Mouse (Mus musculus): ENCODE measurements around the gene Plpp3. TPM values are rescaled to one million over a fixed set of nuclear protein-coding genes. Genes with fewer than 3 reads are reported as not detected.
A peak's percentile ranks its signal among the peaks of the same experiment; 100 is the strongest.

The Plpp3 gene
- total RNA-seq, 1 experiment from 2014 or later, result 1.1 TPM

DNA sequence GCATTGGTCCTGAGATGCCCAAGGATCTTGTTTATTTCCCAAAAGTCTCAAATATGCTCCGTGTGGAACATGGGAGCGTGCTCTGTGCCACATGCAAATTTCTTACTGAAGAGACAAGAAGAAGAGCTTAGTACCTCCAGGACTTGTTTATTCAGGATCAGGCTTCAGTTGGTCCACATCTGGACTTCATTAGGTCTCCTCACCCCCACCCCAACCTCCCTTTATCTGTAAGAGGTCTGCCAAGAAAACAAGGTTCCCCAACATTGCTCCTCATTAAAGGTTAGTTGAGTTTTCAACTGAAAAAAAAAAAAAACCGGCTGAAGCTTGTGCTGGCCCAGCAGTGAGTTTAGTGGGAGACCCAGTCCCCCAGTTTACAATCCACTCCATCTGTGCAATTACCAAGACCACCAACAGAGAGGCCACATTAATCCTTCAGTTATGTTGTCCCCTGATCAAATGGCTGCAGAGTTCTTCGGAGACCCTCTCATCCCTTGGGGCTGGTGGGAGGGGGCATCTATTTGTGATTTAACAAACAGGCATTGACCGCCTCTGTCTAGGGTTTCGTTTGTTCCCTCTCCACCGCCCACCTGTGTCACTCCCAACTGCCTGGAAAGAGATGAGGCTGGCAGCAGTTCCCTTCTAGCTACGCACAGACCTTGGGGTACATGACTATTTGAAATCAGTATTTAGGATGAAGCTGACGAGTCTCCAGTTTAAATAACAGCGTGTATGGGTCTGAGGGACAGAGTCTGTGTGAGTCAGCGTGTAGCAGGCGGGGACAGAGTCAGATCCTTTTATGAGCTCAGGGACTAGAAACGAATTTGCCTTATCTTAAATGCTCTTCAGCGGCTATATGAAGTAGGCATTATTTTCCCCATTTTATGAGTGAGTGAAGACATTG lies 43.7 kb downstream of the Plpp3 start:
- ATAC-seq (replicated peaks in 1 of 2; ENCODE audit: insufficient read depth in 1 of 2, low FRiP score in 2 of 2, low TSS enrichment in 1 of 2, low read depth in 1 of 2, poor library complexity in 2 of 2, severe bottlenecking in 2 of 2), result no peak

DNA sequence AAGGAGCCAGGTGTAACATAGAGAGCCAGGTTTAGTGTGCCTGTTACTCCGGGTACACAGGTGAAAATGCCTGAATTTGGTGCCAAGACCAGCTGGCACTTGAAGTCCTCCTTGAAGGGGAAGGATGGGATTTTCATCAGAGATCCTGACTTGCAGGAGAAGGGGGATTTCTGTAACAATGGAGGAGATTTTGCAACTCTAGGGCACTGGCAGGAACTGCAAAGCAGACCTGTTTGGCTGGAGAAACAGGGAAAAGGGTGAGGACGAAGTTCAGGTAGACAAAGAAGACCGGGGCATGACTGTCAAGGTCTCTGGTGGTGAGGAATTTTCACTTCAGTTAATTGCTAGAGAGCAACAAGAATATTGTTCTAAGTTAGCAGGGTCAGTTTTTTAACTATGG lies 45.3 kb downstream of the Plpp3 start:
- no peak for ATAC-seq (replicated peaks in 1 of 2; ENCODE audit: insufficient read depth in 1 of 2, low FRiP score in 2 of 2, low TSS enrichment in 1 of 2, low read depth in 1 of 2, poor library complexity in 2 of 2, severe bottlenecking in 2 of 2)

DNA sequence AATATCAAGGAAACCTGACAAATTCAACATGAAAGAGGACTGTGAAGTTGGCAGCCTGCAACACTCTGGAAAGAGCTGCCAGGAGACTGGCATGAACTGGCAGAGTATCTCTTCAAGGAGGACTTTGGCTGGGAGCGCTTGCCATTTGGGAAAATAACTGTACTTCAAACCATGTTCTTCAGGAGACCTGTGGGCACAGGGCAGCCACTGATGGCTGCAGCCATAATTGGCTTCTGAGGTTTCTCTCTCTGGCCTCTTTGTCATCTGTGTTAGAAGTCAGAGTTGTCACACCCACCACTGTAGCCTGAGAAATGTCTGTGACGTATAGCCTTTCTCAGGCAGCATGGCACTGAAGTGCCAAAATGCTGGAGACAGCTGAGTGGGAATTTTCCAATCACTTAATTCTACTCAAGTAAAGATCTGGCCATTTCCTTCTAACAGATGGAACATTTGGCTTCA lies 46.2 kb downstream of the Plpp3 start:
- ATAC-seq (replicated peaks in 1 of 2; ENCODE audit: insufficient read depth in 1 of 2, low FRiP score in 2 of 2, low TSS enrichment in 1 of 2, low read depth in 1 of 2, poor library complexity in 2 of 2, severe bottlenecking in 2 of 2), result no peak

DNA sequence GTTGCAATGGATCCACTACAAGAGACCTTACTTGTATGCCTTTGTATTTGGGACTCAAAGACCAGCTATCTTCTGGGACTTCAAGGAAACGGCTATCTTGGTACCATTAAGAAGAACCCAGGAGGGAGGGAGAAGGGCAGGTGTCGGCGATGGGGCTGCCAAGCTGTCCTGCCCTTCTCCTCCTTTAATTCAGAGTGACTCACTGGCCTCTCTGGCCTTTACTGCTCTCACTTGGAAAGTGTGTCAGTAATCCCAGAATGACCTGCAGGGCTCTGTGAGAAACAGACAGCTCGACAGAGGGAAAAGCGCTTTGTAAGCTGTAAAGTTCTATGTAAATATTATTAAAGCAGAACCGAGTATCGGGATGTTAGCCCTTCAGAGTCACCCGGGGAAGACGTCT lies 46.9 kb downstream of the Plpp3 start:
- no peak for ATAC-seq (replicated peaks in 1 of 2; ENCODE audit: insufficient read depth in 1 of 2, low FRiP score in 2 of 2, low TSS enrichment in 1 of 2, low read depth in 1 of 2, poor library complexity in 2 of 2, severe bottlenecking in 2 of 2)

DNA sequence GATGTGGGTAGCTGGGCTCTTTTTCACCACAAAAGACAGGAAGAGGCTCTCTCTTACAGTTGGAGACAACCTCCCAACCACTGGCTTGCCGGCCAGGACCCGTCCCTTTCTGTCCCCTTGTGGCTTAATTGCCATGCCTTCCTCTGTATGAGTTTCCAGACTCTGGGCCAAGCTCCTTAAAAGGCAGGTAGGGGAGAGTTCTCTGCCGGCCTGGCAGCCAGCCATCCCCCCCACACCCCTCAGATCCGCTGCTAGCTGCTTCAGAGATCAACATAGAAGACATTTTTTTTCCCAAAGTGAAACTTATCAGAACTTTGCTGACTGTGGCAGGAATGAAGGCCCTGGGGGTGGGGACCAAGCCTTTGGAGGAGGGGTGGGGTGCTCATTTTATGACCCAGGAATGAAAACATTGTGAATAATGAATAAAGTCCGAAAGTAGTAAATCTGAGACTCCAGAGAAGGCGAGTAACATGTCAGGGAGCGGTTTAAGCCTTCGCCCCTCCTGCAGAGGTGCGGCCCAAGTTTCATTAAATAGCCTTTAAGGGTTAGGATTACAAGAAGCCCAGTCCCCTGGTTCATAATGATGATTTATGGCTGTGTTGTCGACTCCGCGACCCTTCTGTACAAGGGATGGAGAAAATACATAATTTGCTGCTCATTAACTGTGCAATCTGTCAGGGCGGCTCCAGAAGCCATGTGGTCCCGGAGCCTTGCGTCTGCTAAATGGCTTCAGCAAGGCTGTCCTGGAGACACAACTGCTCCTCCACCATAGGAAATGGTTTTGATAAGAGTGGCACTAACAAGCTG lies 48.1 kb downstream of the Plpp3 start:
- peak; percentile 35 to 42; a peak in 3 of 4 replicates for ATAC-seq (replicated peaks in 1 of 2; ENCODE audit: insufficient read depth in 1 of 2, low FRiP score in 2 of 2, low TSS enrichment in 1 of 2, low read depth in 1 of 2, poor library complexity in 2 of 2, severe bottlenecking in 2 of 2)

DNA sequence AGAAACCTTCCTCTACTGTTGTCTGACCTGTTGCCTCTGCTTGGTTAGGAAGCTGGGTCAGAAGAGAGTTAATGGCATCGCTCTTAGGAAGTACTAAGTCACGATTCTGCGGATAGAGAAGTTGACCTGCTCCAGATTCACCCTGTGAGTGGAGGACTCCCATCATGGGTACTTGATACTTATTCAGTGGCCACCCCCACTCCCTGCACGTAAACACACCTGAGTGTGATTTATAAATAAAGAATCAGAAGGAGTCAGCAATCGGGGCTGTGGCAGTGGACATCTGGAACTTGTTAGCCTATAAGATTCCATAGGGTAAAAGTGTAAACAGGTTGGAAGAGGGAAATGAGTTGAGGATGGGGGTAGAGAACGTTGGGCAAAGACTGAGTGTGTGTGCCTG lies 49.0 kb downstream of the Plpp3 start:
- no peak for ATAC-seq (replicated peaks in 1 of 2; ENCODE audit: insufficient read depth in 1 of 2, low FRiP score in 2 of 2, low TSS enrichment in 1 of 2, low read depth in 1 of 2, poor library complexity in 2 of 2, severe bottlenecking in 2 of 2)

DNA sequence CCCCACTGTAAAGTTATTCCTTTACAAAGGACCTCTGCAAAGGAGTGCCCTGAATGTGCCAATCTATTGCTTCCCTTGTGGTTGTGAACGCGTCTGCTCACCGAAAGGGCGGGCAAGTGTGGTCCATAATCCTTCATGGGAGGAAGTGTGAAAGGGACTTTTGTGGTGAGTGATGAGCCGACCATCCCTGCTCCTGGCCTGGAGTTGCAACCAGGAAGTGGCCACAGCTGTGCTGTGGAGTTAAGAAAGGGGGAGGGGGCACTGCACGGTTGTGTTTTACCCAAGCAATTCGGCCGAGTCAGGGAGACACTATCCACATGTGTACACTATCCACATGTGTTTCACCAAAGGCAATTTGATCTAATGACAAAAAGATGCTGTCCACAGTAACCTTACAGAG lies 49.8 kb downstream of the Plpp3 start:
- ATAC-seq (replicated peaks in 1 of 2; ENCODE audit: insufficient read depth in 1 of 2, low FRiP score in 2 of 2, low TSS enrichment in 1 of 2, low read depth in 1 of 2, poor library complexity in 2 of 2, severe bottlenecking in 2 of 2), result peak; percentile 63 to 79

DNA sequence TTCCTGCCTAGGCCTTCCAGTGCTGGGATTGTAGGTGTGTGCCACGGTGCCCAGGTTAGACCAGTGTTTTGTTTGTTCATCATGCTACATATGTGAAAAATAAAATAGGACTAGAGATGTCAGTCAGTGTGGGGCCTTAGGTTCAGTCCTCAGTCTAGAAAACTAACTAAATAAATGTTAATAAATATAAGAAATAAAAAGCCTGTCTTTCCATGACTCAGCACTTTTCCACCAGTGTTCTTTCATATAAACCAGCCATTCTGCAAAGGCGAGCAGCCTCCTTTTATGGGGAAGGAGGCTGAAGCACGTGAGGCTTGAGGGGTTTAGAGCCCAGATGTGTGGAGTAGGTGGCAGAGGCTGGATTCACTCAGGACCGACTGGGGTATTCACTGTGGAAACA lies 50.5 kb downstream of the Plpp3 start:
- no peak for ATAC-seq (replicated peaks in 1 of 2; ENCODE audit: insufficient read depth in 1 of 2, low FRiP score in 2 of 2, low TSS enrichment in 1 of 2, low read depth in 1 of 2, poor library complexity in 2 of 2, severe bottlenecking in 2 of 2)

DNA sequence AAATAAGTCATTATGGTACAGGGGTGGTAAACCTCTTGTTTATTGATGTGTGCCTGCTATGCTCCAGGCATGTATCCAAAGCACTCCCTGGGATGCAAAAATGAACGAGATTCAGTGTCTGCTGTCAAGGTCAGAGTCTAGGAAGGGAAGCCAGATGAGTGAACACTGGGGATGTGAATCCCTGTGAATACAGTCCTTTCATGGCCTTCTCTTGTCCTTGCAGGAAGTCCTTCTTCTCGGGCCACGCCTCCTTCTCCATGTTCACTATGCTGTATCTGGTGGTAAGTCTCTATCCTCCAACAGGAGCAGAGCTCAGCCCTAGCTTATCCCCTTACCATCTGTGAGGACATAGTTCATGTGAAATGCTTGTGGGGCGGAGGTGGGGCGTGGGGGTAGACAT lies 51.8 kb downstream of the Plpp3 start:
- no peak for ATAC-seq (replicated peaks in 1 of 2; ENCODE audit: insufficient read depth in 1 of 2, low FRiP score in 2 of 2, low TSS enrichment in 1 of 2, low read depth in 1 of 2, poor library complexity in 2 of 2, severe bottlenecking in 2 of 2)

DNA sequence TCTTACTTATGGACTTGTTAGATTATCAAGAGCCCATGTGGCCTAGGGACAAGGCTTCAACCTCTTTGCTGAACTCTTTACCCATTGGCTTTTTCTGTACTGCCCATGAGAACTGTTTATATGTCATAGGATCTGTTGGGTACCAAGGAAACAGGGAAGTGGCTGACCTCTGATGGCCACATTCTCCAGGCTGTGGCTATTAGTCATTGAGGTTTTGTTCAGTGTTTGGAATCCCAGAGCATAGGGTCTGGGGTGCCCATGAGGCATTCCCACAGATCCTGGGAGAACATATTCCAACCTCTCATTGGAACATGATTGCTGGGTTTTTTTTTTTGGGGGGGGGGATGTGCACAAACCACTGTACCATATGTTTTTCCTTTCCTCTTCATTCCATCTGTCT lies 56.2 kb downstream of the Plpp3 start:
- no peak for ATAC-seq (replicated peaks in 1 of 2; ENCODE audit: insufficient read depth in 1 of 2, low FRiP score in 2 of 2, low TSS enrichment in 1 of 2, low read depth in 1 of 2, poor library complexity in 2 of 2, severe bottlenecking in 2 of 2)

DNA sequence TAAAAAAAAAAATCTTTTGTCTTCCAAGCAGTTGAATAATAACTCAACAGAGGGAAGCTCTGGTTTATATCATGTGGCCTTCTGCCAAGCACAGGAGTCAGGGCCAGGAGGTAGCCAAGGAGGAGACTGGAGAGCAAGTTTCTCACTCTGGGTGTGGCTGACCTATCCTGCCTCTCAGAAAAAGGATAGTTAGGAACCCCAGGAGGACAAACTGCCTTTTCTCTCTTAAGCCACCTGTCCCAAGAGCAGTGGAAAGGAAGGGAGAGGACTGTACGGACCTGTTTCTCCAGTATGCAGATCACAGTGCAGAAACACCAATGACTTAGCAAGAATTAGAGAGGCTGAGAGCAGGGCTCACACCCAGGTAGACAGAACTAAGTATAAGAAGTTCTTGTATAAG lies 57.3 kb downstream of the Plpp3 start:
- no peak for ATAC-seq (replicated peaks in 1 of 2; ENCODE audit: insufficient read depth in 1 of 2, low FRiP score in 2 of 2, low TSS enrichment in 1 of 2, low read depth in 1 of 2, poor library complexity in 2 of 2, severe bottlenecking in 2 of 2)

DNA sequence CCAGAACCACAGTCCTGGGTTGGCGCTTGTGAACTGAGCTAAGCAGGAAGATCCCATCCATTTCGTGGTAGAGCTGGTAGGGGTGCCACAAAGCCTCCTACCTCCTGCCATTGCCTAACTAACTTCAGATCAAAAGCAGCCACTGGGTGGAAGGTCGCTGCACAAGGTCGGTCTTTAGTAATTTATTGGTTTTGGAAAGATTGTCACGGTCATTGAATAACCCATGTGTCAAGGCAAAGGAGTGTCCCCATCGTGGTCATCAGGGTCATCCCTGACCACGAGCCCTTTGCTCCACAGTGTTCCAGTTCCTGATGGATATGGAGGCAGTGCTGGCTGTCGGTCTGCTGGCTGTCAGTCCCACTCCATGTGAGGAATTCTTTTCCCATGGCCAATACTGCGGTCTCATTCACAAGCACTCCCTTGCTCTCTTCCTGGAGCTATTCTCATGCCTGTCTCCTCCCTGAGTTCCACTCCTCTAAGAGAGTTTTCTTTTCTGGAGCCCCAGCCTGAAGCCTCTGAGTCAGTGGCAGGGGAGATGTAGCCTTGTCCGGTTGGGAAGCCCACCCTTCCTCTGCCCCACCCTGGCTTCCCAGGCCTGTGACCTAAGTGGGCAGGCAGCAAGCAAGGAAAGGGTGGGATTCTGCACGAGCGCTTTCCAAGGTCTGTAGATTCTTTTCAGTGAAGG lies 58.7 kb downstream of the Plpp3 start:
- no peak for ATAC-seq (replicated peaks in 1 of 2; ENCODE audit: insufficient read depth in 1 of 2, low FRiP score in 2 of 2, low TSS enrichment in 1 of 2, low read depth in 1 of 2, poor library complexity in 2 of 2, severe bottlenecking in 2 of 2)

DNA sequence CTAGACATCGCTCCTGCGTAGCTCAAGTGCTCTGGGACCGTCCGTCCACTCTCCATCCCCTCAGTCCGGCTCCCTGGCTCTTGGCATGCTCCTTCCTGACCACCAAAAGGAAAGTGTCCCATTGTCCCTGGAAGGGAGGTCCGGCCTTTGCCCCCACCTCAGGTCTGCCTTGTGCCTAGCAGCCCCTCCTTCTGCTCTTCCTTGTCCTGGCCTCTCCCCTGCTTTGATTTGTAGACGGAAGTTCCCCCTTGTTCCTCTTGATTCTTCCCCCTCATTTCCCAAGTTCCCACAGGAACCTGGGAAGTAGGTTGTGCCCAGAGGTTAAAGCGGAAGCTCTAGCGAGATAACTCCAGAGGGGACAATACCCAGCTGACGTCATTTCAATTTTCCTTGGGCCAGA lies 61.1 kb downstream of the Plpp3 start:
- ATAC-seq (replicated peaks in 1 of 2; ENCODE audit: insufficient read depth in 1 of 2, low FRiP score in 2 of 2, low TSS enrichment in 1 of 2, low read depth in 1 of 2, poor library complexity in 2 of 2, severe bottlenecking in 2 of 2), result no peak

DNA sequence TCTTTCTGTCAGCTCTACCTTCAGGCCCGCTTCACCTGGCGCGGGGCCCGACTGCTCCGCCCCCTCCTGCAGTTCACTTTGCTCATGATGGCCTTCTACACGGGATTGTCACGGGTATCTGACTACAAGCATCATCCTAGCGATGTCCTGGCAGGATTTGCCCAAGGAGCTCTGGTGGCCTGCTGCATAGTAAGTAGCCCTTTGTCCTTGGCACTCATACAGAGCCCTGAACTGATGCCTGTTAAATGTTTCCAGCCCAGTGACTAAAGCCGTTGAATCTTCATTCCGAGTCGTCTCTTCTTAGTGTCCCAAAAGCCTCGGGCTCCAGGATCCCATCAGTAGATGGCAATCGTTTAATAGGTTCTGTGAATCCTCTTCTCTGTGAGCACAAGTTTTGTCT lies 62.2 kb downstream of the Plpp3 start:
- ATAC-seq (replicated peaks in 1 of 2; ENCODE audit: insufficient read depth in 1 of 2, low FRiP score in 2 of 2, low TSS enrichment in 1 of 2, low read depth in 1 of 2, poor library complexity in 2 of 2, severe bottlenecking in 2 of 2), result no peak

DNA sequence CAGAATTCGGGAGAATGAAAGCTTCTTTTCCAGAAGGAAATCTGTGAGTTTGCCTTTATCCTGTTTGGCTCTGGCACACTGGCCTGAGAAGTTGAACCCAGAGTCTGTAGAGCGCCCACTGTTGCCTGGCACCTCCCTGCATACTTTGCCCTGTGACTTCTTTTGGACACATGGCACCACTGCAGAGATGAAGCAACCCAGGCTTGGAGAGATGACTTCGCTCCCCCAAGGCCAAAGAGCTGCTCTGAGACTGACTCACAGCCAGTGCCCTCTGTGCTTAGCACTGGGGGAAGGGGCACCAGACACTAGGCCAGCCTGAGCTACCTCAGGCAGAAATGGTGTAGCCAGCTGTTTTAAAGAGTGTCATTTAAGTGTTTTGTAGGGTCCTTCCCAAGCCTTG lies 63.7 kb downstream of the Plpp3 start:
- no peak for ATAC-seq (replicated peaks in 1 of 2; ENCODE audit: insufficient read depth in 1 of 2, low FRiP score in 2 of 2, low TSS enrichment in 1 of 2, low read depth in 1 of 2, poor library complexity in 2 of 2, severe bottlenecking in 2 of 2)

DNA sequence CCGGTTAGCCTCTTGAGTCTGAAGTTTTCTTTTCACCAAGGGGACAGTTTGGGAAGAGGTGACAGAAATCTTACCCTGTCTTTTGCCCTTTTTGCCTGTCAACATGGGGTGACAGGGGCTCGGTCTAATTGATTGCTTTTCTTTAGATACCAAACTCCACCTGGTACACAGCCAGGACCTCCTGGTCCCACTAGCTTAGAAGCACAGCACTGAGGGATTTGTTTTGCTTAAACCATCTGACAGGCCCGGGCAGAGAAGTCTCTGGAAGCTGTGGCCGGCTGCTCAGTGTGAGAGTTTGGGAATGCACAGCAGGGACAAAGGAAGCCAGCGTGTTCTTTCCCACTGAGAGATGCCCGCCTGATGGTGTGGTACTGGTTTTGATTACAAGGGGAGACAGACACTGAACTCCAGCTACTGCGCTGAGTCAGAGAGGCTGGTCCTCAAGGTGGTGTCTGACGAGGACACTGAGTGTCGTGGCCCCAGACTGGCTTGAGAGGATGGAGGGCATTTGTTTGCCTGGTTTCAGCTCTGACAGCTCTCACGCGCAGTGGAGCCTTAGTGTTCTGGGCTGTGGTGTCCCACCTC lies 64.2 kb downstream of the Plpp3 start:
- ATAC-seq (replicated peaks in 1 of 2; ENCODE audit: insufficient read depth in 1 of 2, low FRiP score in 2 of 2, low TSS enrichment in 1 of 2, low read depth in 1 of 2, poor library complexity in 2 of 2, severe bottlenecking in 2 of 2), result no peak

DNA sequence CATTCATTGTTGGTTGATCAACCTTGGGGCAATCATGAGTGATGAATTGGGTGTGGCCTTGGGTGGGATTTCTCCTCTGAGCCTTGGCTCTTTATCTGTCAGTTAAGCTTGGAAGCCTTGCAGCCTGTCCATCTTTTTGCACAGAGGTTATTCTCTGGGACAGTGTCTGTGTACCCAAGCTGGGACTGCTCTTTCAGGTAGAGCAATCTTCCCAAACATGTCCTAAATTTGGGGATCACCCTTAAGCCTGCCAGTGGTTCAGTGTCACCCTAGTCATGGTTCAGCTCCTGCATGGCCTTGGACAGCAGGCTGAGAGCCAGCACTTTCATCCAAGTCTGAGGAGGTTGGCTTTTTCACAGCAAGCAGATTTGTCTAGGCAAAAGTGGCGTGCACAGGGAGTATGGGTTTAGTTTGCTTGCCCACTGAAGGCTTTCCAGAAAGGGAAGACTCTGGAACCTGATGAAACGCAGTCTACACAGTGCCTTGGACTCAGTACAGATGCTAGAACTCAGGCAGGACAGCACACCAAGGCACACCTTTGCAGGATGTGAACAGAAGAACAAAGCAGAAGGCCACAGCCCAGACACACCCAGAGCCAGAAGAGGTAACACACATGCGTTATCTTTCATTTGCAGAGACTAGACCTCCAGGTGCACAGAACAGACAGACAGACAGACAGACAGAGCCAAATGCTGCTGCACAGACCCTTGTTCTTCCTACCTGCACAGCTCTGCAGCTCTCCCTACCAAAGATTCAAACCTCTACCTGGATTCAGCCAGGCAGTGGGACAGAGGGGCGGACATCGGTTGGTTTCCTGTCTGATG lies 66.2 kb downstream of the Plpp3 start:
- ATAC-seq (replicated peaks in 1 of 2; ENCODE audit: insufficient read depth in 1 of 2, low FRiP score in 2 of 2, low TSS enrichment in 1 of 2, low read depth in 1 of 2, poor library complexity in 2 of 2, severe bottlenecking in 2 of 2), result no peak
